Mouse (Mus musculus) frontal cortex, postnatal 36 days (tissue): ENCODE measurements around the gene Myh7b.

Experiments used
- DNase-seq, 2 experiments: peaks; one replicate each; pipeline ENCODE4 v3.0.0; 2022; ENCODE audit warnings: low spot score in 2 of 2

Myh7b gene

DNA sequence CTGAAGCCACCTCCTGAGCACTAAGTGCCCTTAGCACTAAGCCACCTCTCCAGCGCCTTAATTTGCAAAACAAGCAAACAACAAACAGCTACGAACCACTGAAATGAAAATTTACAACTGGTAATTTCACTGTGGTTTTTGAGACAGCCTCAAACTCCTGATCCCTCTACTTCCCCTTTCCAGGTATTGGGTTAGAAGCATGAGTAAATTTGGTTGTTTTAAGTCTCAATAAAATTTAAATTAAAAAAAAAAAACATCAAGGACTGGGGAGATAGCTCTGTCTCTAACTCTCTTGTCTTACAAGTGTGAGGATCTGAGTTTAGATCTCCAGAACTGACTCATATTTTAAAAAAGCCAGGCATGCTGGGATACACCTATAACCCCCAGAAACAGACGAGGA is 72.1 kb downstream of the Myh7b start:
- DNase-seq = no peak

DNA sequence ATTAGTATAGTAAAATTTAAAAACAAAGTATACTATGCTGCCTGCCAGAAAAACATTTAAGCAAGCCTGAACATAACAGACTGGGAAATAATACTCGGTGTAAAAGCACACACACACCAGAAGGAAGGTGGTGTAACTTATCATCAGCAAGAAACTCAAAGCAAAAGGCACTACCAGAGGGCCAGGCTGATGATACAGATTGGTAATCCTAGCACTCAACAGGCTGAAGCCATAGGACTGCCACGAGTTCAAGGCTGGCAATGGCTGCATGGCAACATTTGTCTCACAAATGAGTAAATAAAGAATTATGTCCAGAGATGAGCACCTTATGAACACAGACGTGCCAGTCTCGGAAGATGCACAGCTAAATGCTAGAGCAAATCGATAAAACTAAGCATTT is 72.8 kb downstream of the Myh7b start:
- no peak for DNase-seq
